ENCODE assay signal across 15 mouse cellular contexts in the genomic region with DNA sequence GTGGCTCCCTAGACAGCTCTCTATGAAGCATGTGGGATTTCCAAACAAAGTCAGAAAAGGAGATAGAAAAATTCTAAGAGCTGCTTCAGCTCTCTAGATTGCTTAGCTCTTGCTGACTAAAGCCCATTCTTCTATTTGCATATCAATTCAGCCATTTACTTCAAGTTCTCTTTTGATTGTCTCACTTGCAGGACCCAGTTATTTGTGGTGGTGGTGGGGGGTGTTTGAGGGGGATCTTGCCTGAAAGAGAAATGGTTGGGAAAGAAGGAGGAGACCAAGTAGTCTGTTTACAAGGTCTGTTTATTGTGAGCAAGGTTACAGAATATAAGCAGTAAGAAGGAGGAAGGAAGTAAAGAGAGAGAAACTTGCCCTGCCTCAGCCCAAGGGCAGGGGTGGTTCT.
"Had no signal": no experiment of that assay in that cellular context is flagged by ENCODE, and none has a peak within 500 bp of the region (broad histone marks: within the 10 kb centered on the region; RNA-seq: fewer than 3 reads in every experiment).

No protein-coding gene starts in this region.

- H3K27ac ChIP-seq: neural tube, embryonic 15.5 days; stomach, embryonic 15.5 days; stomach, postnatal 0 days had no signal

- H3K4me3 ChIP-seq: neural tube, embryonic 15.5 days; stomach, embryonic 15.5 days had no signal

- H3K36me3 ChIP-seq: neural tube, embryonic 15.5 days; stomach, embryonic 15.5 days had no signal

- H3K4me1 ChIP-seq: neural tube, embryonic 15.5 days; stomach, embryonic 15.5 days had no signal

- DNase-seq: retina, postnatal 1 day; right cerebral cortex, adult 18-20 months; right cerebral cortex, postnatal 14 days; right cerebral cortex, postnatal 25 days; right cerebral cortex, postnatal 4 days; spleen, adult 18-20 months; thymus, adult 18-20 months; thymus, adult 2 months; thymus, postnatal 14 days; thymus, postnatal 25 days; thymus, postnatal 36 days; thymus, postnatal 4 days had no signal

- H3K4me2 ChIP-seq: neural tube, embryonic 15.5 days; stomach, embryonic 15.5 days had no signal

- H3K9ac ChIP-seq: neural tube, embryonic 15.5 days; stomach, embryonic 15.5 days had no signal

- H3K27me3 ChIP-seq: neural tube, embryonic 15.5 days; stomach, embryonic 15.5 days had no signal

- H3K9me3 ChIP-seq: stomach, embryonic 15.5 days had no signal
